Mouse (Mus musculus) midbrain, embryonic 11.5 days (tissue): ENCODE results near the gene Pla2g6. TPM values are rescaled to one million over a fixed set of nuclear protein-coding genes. Genes with fewer than 3 reads are reported as not detected.
A peak's percentile ranks its signal among the peaks of the same experiment; 100 is the strongest.

Experiments
- ATAC-seq: fragments of 200-750 bp; cut with Nextera tagmentation; 2 replicates; pipeline ENCODE4 v1.8.0; 2017; ENCODE audit warnings: moderate TSS enrichment, moderate library complexity; ENCODE audit not compliant: low FRiP score
- DNase-seq: peaks from one replicate; pipeline ENCODE4 v3.0.0; 2015; ENCODE audit warnings: low spot score; ENCODE audit errors: missing footprints
- H3K27ac ChIP-seq: fragments of 300-500 bp; sonication (generic); 2 replicates; pipeline ENCODE4 v1.5.1; 2014; ENCODE audit warnings: low read depth, low read length
- H3K27me3 ChIP-seq: fragments of 300-500 bp; sonication (generic); 2 replicates; pipeline ENCODE4 v1.6.1; 2014; ENCODE audit warnings: mild to moderate bottlenecking, low read length, moderate library complexity, mixed read lengths; ENCODE audit not compliant: control insufficient read depth, insufficient read depth
- H3K36me3 ChIP-seq: fragments of 300-500 bp; sonication (generic); 2 replicates; pipeline ENCODE4 v1.6.1; 2014; ENCODE audit warnings: mild to moderate bottlenecking, low read length, moderate library complexity, mixed read lengths; ENCODE audit not compliant: control insufficient read depth, insufficient read depth
- H3K4me1 ChIP-seq: fragments of 300-500 bp; sonication (generic); 2 replicates; pipeline ENCODE4 v1.6.1; 2014; ENCODE audit warnings: low read length; ENCODE audit not compliant: control insufficient read depth, insufficient read depth
- H3K4me2 ChIP-seq: fragments of 300-500 bp; sonication (generic); 2 replicates; pipeline ENCODE4 v1.6.1; 2014; ENCODE audit warnings: mild to moderate bottlenecking, moderate library complexity
- H3K4me3 ChIP-seq: fragments of 300-500 bp; sonication (generic); 2 replicates; pipeline ENCODE4 v1.5.1; 2014; ENCODE audit warnings: low read depth, low read length
- H3K9ac ChIP-seq: fragments of 300-500 bp; sonication (generic); 2 replicates; pipeline ENCODE4 v1.6.1; 2014; ENCODE audit warnings: low read length
- H3K9me3 ChIP-seq: fragments of 300-500 bp; sonication (generic); 2 replicates; pipeline ENCODE4 v1.6.1; 2016; ENCODE audit warnings: low read length; ENCODE audit not compliant: control insufficient read depth
- WGBS: fragments of 180-500 bp; shearing (Covaris S2); extraction: QIAGEN DNeasy Blood & Tissue Kit; methylation state at CpG from one replicate; pipeline ENCODE4 v1.1.7; 2014; 5-methylcytosine and 5-hydroxymethylcytosine counted together
- polyA plus RNA-seq: library from polyadenylated mRNA; unstranded; fragments of >200 nt; fragmentation: Nextera tagmentation; extraction: Ambion mirVana; gene quantifications from 2 replicates; pipeline ENCODE4 v1.2.1, GENCODE M21; 2014

The Pla2g6 gene
- 18.4 and 20.6 TPM in 2 replicates for polyA plus RNA-seq

DNA sequence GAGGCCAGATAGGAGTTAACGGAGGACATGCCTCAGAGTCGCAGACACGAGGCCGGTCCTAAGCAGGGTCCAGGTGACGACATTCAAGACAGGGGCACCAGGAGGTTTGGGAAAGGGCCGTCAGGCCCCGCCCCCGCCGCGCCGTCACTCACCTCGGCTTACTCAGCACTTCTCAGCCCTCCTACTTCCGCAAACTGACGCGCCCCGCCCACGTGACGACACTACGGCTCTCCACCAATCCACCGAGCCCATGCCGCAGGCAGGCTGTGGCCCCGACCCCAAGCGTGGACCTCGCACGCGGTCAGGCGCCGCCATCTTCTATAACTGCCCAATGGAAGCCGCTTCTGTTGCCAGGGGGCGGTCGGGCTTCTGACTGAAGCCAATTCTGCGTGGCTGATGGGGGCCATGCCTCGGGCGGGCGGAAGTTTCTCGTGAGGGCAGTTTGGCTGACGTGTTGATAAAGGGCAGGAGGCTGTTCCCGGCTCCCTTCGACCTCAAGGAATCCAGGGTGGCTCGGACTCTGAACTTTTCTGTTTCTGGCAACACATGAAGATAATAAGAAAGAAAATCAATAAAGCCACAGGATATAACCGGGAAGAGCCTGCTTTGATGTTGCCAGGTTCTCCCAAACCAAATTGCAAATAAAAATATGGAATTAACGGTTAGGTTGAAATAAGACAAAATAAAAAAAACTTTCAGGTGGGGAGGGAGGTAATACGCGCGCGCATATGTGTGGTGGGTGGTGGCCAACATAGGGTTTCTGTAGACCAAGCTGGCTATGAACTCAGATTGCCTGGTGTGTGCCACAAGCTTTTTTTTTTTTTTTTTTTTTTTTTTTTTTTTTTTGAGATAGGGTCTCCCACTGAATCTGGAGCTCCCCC lies at the start of gene Pla2g6:
TSS of gene Pla2g6 (minus strand) at position 333 of the 881 bp plus-strand sequence.
- DNase-seq = peak; percentile 100
- H3K4me3 ChIP-seq = peak within 1 kb of the TSS; percentile 52
- ATAC-seq = peak; percentile 97
- 4% methylated on average over 46 of the region's 46 CpGs for WGBS
- H3K36me3 ChIP-seq = no peaks in the 10 kb centered on the region
- H3K27ac ChIP-seq = peak within 1 kb of the TSS; percentile 70
- peaks cover 16% of the 10 kb centered on the region for H3K4me1 ChIP-seq
- H3K9me3 ChIP-seq = no peaks in the 10 kb centered on the region
- H3K27me3 ChIP-seq = no peaks in the 10 kb centered on the region
- peak within 1 kb of the TSS; percentile 86 for H3K4me2 ChIP-seq
- peak within 1 kb of the TSS; percentile 79 for H3K9ac ChIP-seq

DNA sequence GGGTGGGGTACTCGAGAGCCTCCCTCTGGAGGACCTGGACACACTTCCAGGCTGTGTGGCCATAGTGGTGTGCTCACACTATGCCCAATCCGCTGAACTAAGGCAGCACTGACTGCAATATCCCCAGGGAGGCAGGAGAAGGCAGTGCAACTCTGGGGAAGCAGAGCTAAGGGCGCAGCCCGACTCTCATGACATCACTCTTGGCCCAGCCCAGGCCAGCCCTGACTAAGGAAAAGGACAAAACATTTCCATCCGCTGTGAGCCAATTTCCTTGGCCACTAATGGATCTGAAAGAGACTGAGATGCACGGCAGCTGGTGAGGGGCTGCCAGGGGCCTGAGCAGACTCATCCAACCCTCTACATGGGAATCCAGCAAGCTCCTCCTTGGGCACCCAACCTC lies 49.5 kb upstream of the Pla2g6 start:
- H3K9ac ChIP-seq = no peak overlapping the region
- no peak for DNase-seq
- H3K36me3 ChIP-seq = peaks cover 2% of the 10 kb centered on the region; the same call in 1 of the 2 replicates
- H3K4me2 ChIP-seq = no peak overlapping the region
- WGBS = 84% methylated on average over 6 of the region's 6 CpGs
- no peak overlapping the region for H3K27ac ChIP-seq
- no peaks in the 10 kb centered on the region for H3K9me3 ChIP-seq
- H3K4me1 ChIP-seq = no peaks in the 10 kb centered on the region
- H3K4me3 ChIP-seq = no peak overlapping the region
- H3K27me3 ChIP-seq = no peaks in the 10 kb centered on the region
- ATAC-seq = no peak

DNA sequence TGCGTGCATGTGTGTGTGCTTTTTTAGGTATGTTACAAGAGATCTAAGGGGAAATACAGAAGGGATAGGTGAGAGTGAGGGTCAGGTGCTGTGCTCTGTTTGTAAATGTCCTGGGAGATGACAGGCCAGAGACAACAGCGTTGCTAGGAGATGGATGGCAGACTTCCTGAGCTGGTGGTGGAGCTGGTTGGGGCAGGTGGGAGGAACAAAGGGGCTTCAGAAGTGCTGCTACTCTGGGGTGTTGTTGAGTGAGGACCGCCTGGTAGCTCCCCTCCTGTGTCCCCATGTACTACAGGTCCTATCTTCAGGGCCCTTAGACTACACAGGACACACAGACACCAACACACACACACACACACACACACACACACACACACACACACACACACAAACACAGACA lies 46.6 kb upstream of the Pla2g6 start:
- ATAC-seq (no peak), DNase-seq (no peak)
- Histone ChIP-seq H3K4me1 (no peaks in the 10 kb centered on the region), H3K4me3 (no peak overlapping the region), H3K9me3 (no peaks in the 10 kb centered on the region), H3K36me3 (peaks cover 2% of the 10 kb centered on the region), H3K9ac (no peak overlapping the region), H3K4me2 (no peak overlapping the region), H3K27me3 (no peaks in the 10 kb centered on the region), H3K27ac (no peak overlapping the region)
- WGBS = 52% methylated on average over 3 of the region's 3 CpGs

DNA sequence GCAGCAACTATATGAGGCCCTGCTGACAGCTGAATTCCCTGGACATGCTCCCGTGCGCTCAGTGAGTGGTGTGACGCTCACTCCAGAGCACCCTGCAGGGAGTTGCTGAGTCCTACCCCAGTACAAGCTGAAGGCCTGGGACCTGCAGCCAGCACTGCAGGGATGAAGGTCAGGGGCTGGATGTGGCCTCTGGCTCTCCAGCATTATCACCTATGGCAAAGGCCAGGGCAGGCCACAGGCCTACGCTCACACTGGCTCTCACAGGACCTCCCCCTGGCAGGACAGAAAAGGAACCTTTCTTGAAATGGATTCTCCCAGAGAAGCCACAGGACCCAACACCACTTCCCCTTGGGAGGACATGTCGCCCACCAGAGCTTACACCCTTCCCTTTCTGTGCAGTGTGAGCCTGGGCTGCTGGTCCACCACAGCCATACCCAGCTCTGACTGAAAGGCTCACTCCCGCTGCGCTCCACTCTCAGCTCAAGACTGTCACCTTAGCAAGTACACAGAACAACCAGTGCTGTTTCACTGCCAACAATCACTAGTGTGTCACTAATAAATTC lies 42.2 kb upstream of the Pla2g6 start:
- DNase-seq (no peak), ATAC-seq (no peak)
- Histone ChIP-seq H3K36me3 (peaks cover 3% of the 10 kb centered on the region), H3K9ac (no peak overlapping the region), H3K9me3 (no peaks in the 10 kb centered on the region), H3K4me3 (no peak overlapping the region), H3K27me3 (no peaks in the 10 kb centered on the region), H3K4me2 (no peak overlapping the region), H3K4me1 (no peaks in the 10 kb centered on the region; the same call in 1 of the 2 replicates), H3K27ac (no peak overlapping the region)
- WGBS = 81% methylated on average over 7 of the region's 7 CpGs

DNA sequence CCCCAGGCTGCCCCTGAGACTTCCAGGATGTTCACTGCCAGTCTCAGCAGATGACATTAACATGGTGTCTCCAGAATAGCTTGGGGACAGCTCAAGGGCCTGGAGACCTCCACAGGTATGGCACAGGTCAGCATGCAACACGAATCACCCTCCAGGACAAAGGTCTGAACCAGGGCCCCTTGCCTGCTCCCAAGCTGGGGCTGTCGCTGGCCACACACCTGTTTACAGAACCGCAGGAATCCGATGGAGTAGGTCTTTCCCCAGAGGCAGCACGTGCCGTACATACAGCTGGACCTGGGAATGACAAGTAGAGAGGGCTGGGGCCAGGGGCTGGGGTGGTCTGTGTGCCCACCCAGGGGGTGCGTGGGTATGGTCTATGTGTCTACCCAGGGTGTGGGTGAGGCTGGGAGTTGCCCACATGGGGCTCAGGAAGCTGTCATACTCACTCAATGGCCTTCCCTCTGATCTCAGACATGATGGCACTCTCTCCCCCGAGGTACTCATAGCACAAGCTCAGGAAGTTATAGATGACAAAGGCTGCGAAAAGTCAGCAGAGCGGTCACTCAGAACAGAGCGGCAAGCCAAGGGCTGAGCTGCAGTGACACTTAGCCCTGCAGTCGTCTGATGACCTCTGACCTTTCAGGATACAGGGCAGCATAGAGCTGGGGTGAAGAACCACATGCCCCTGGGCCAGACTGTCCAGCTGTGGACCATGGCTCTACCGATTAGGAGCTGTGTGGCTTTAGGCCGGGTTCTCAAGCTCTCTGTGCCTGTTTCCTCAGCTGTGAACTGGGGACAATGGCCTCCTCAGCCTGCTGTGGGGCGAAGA lies 41.5 kb upstream of the Pla2g6 start:
- DNase-seq (no peak), ATAC-seq (no peak)
- Histone ChIP-seq H3K4me2 (no peak overlapping the region), H3K36me3 (peaks cover 3% of the 10 kb centered on the region), H3K9me3 (no peaks in the 10 kb centered on the region), H3K9ac (no peak overlapping the region), H3K27ac (no peak overlapping the region), H3K4me1 (no peaks in the 10 kb centered on the region; the same call in 1 of the 2 replicates), H3K4me3 (no peak overlapping the region), H3K27me3 (no peaks in the 10 kb centered on the region)
- 76% methylated on average over 15 of the region's 15 CpGs for WGBS

DNA sequence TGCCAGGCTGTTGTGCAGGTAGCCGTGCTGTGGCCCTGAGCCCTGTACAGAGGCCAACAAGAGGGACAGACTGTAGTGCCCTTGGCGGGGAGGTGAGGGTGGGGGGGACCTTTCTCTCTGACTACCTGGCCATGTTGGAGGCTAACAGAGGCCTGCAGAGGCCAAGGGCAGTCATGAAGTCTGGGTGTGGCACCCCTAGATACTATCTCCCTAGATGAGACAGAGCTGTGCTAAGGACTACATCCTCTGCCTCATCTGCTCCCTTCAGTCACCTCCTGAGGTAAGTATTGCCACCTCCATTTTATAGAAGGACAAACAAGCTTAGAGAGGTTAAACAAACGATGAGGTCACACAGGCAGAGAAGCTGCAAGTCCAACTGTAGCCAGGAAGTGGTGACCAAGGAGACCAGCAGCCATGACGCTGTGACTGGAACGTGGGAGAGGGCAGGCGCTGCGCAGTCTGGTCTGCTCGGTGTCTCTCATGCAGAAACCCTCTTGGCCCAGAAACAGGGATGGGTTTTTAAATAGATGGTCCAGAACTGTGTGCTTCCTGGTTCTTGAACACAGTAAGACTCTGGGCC lies 40.8 kb upstream of the Pla2g6 start:
- Histone ChIP-seq H3K4me3 (no peak overlapping the region), H3K9me3 (no peaks in the 10 kb centered on the region), H3K4me2 (no peak overlapping the region), H3K27ac (no peak overlapping the region), H3K9ac (no peak overlapping the region), H3K36me3 (peaks cover 5% of the 10 kb centered on the region), H3K4me1 (no peaks in the 10 kb centered on the region; the same call in 1 of the 2 replicates), H3K27me3 (no peaks in the 10 kb centered on the region)
- no peak for DNase-seq
- 86% methylated on average over 8 of the region's 8 CpGs for WGBS
- no peak for ATAC-seq

DNA sequence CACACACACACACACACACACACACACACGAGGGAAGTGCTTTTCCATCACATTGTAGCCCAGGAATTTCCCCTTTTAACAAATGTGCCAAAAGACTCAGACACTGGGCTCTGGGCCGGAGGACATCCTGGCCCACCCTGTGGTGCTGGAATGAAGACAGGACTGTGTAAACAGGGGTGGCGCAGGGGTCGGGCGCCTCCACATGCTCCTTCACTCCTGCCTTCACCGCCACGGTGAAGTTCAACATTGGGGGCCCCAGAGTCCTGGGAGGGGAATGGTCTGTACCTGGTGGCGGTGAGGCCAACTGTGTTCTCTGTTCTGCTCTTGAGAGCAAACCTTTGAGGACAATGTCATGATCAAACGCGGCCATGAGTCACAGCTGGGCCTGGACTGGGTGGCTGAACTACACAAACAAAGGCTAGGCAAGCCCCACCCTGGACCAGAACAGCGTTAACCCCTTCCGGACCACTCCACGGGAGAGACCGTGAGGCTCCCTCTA lies 40.2 kb upstream of the Pla2g6 start:
- H3K9me3 ChIP-seq = no peaks in the 10 kb centered on the region
- H3K4me3 ChIP-seq = no peak overlapping the region
- H3K4me1 ChIP-seq = no peaks in the 10 kb centered on the region; the same call in 1 of the 2 replicates
- DNase-seq = no peak
- 69% methylated on average over 14 of the region's 14 CpGs for WGBS
- no peaks in the 10 kb centered on the region for H3K27me3 ChIP-seq
- no peak overlapping the region for H3K9ac ChIP-seq
- peaks cover 5% of the 10 kb centered on the region for H3K36me3 ChIP-seq
- ATAC-seq = no peak
- H3K4me2 ChIP-seq = no peak overlapping the region
- H3K27ac ChIP-seq = no peak overlapping the region

DNA sequence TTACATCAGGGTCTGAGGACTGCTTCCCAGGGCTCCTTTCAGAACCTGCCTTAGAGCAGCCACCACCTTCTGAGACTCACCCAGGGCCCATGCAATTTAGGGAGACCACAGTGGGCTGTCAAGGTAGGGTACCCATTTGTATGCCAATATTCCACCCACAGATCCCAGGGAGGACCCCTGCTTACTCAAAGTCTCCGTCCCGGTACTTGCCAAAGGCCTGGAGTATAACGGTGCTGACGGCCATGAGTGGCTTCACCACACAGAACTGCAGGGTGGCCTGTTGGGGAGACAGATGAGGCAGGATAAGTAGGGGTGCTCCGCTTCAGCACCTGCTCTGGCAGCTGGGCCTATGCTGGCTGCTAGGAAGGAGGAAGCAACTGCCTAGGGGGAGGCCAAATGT lies 38.2 kb upstream of the Pla2g6 start:
- no peaks in the 10 kb centered on the region for H3K9me3 ChIP-seq
- no peaks in the 10 kb centered on the region; the same call in 1 of the 2 replicates for H3K4me1 ChIP-seq
- no peaks in the 10 kb centered on the region for H3K27me3 ChIP-seq
- no peak overlapping the region for H3K4me2 ChIP-seq
- DNase-seq = no peak
- H3K4me3 ChIP-seq = no peak overlapping the region
- H3K9ac ChIP-seq = no peak overlapping the region
- WGBS = 93% methylated on average over 5 of the region's 5 CpGs
- no peak for ATAC-seq
- H3K36me3 ChIP-seq = peaks cover 9% of the 10 kb centered on the region
- no peak overlapping the region for H3K27ac ChIP-seq
